Mouse (Mus musculus) neural tube, embryonic 15.5 days (tissue): ENCODE results near the gene Fchsd2. TPM values are rescaled to one million over a fixed set of nuclear protein-coding genes. Genes with fewer than 3 reads are reported as not detected.

Source experiments
- ATAC-seq: fragments of 200-750 bp; cut with Nextera tagmentation; 2 replicates; pipeline ENCODE4 v1.8.0; 2017; ENCODE audit warnings: mild to moderate bottlenecking, moderate TSS enrichment, moderate library complexity; ENCODE audit not compliant: low FRiP score
- H3K27ac ChIP-seq: fragments of 300-500 bp; sonication (generic); replicated peaks from 2 replicates; pipeline ENCODE4 v1.5.1; 2015; ENCODE audit warnings: mild to moderate bottlenecking, inconsistent platforms
- H3K27me3 ChIP-seq: fragments of 300-500 bp; sonication (generic); replicated peaks from 2 replicates; pipeline ENCODE4 v1.6.1; 2015; ENCODE audit warnings: inconsistent platforms
- H3K36me3 ChIP-seq: fragments of 300-500 bp; sonication (generic); 2 replicates; pipeline ENCODE4 v1.6.1; 2015; ENCODE audit warnings: inconsistent platforms
- H3K4me1 ChIP-seq: fragments of 300-500 bp; sonication (generic); 2 replicates; pipeline ENCODE4 v1.6.1; 2015; ENCODE audit warnings: inconsistent platforms
- H3K4me2 ChIP-seq: fragments of 300-500 bp; sonication (generic); 2 replicates; pipeline ENCODE4 v1.6.1; 2015; ENCODE audit warnings: inconsistent platforms, mild to moderate bottlenecking, moderate library complexity
- H3K4me3 ChIP-seq: fragments of 300-500 bp; sonication (generic); replicated peaks from 2 replicates; pipeline ENCODE4 v1.5.1; 2015; ENCODE audit warnings: mild to moderate bottlenecking, inconsistent platforms
- H3K9ac ChIP-seq: fragments of 300-500 bp; sonication (generic); replicated peaks from 2 replicates; pipeline ENCODE4 v1.6.1; 2015; ENCODE audit warnings: mild to moderate bottlenecking, inconsistent platforms
- H3K9me3 ChIP-seq: fragments of 300-500 bp; sonication (generic); replicated peaks from 2 replicates; pipeline ENCODE4 v1.6.1; 2016; ENCODE audit warnings: inconsistent platforms
- WGBS: fragments of 180-500 bp; shearing (Covaris S2); methylation state at CpG from one replicate; pipeline ENCODE4 v1.1.7; 2015; ENCODE audit warnings: mixed read lengths; 5-methylcytosine and 5-hydroxymethylcytosine counted together
- polyA plus RNA-seq: library from polyadenylated mRNA; unstranded; fragments of >200 nt; fragmentation: Nextera tagmentation; extraction: Ambion mirVana; gene quantifications from 2 replicates; pipeline ENCODE4 v1.2.1, GENCODE M21; 2015

The Fchsd2 gene
- polyA plus RNA-seq, 1 experiment from 2014 or later: 39.4 TPM

DNA sequence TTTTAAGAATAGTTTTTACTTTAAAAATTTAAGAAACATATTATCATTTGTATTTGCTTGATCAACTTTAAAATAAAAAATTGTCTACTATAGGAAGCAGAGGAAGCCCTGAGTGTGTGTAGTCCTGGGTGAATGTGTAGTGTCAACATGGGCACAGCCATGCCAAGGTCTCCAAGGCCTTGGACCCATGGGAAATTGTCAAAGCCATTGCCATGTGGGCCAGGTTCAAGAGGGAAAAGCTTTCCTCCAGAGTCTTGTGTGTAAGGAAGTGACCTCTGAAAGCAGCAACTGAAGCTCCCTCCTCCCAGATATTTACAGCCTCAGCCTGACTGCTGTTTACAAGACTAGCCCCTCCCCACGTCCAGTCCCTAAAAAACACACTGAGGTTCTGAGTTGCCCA is 136.7 kb downstream of the Fchsd2 start:
- H3K4me3 ChIP-seq: no peak overlapping the region
- no peak overlapping the region for H3K27ac ChIP-seq
- 48% methylated on average over 1 of the region's 1 CpGs for WGBS
- no peak for ATAC-seq
- no peak overlapping the region for H3K9ac ChIP-seq
- H3K27me3 ChIP-seq: no peaks in the 10 kb centered on the region
- no peaks in the 10 kb centered on the region for H3K36me3 ChIP-seq
- H3K4me2 ChIP-seq: no peak overlapping the region
- no peaks in the 10 kb centered on the region for H3K4me1 ChIP-seq
- H3K9me3 ChIP-seq: no peaks in the 10 kb centered on the region

DNA sequence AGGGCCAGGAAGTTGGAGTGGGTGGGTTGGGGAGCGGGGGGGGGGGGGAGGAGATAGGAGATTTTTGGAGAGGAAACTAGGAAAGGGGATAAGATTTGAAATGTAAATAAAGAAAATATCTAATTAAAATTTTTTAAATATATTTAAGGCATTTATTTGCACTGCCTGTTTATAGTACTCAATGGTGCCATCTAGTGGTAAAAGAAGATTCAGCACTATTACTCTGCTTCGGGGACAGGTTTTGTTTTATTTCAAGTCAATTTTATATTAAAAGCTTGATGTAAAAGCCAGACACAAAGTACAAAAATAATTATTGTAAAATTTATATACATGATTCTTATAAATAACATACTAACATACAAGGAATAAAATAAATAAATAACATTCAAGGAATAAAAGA is 138.8 kb downstream of the Fchsd2 start:
- no peaks in the 10 kb centered on the region for H3K9me3 ChIP-seq
- no peak overlapping the region for H3K4me2 ChIP-seq
- no peak overlapping the region for H3K9ac ChIP-seq
- H3K4me3 ChIP-seq: no peak overlapping the region
- H3K4me1 ChIP-seq: 0 out of 2 replicates have a peak, but pooled peaks cover under 1% of the 10 kb centered on the region
- H3K27ac ChIP-seq: no peak overlapping the region
- 33% methylated on average over 2 of the region's 2 CpGs for WGBS
- no peaks in the 10 kb centered on the region for H3K36me3 ChIP-seq
- ATAC-seq: no peak
- H3K27me3 ChIP-seq: no peaks in the 10 kb centered on the region

DNA sequence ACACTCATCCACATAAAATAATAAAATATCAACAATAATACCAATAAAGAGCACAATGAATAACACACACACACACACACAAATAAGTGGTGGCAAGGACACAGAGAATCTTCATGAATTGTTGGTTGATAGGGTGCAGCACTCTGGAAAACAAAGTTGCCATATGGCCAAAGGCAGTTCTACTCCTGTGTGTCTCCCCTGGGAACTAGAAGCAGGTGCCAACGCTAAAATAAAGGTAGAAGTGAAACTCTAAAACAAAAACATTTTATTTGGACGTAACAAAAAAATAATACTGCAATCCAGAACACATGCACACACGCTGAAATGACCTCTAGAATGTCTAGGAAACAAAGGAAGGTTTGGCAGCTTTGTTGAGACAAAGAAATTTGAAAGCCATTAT is 140.1 kb downstream of the Fchsd2 start:
- no peak overlapping the region for H3K4me2 ChIP-seq
- H3K27me3 ChIP-seq: no peaks in the 10 kb centered on the region
- no peaks in the 10 kb centered on the region for H3K36me3 ChIP-seq
- H3K4me1 ChIP-seq: 0 out of 2 replicates have a peak, but pooled peaks cover 4% of the 10 kb centered on the region
- WGBS: 59% methylated on average over 3 of the region's 3 CpGs
- H3K9ac ChIP-seq: no peak overlapping the region
- 0 out of 2 replicates have a peak overlapping the region, but pooled peaks have one; percentile 23 for H3K27ac ChIP-seq
- ATAC-seq: no peak
- no peak overlapping the region for H3K4me3 ChIP-seq
- H3K9me3 ChIP-seq: no peaks in the 10 kb centered on the region

DNA sequence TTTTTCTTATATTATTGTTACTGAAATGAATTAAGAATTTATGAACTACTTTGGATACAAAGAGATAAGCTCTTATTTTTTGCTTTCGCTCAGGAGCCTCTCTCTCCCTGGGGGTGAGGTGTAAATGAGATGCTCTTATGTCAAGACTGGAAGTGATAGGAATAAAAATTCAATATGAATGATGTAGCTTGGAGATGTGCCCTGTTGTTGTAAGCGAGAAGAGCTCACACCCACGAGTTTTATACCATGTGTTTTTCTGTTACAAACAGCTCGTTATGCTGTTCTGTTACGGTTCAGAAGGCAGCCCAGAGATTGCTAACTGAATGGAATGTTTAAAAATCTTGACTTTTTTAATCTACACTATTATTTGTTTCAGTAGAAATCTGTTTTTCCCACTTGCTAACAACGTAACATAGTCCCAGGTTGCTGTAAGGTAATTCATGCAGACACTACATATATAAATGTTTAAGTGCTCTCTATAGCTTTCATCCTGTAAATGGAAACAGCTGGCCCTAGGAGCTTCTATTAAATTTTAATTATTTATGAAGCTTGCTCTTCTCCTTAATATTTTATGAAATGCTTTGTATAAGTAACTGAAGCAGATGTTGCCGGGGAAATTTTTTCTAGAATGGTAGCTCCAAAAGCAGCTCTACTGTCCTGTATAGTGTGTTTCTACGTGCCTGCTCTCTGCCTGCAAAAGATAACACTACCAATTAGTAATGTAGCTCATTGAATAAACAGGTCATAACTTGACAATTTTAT is 144.2 kb downstream of the Fchsd2 start:
- Histone ChIP-seq H3K4me1 (peaks cover 7% of the 10 kb centered on the region; the same call in 1 of the 2 replicates), H3K27me3 (no peaks in the 10 kb centered on the region), H3K4me2 (no peak overlapping the region), H3K4me3 (no peak overlapping the region), H3K9ac (no peak overlapping the region), H3K27ac (peak overlapping the region; percentile 34), H3K36me3 (0 out of 2 replicates have a peak, but pooled peaks cover 6% of the 10 kb centered on the region), H3K9me3 (no peaks in the 10 kb centered on the region)
- 43% methylated on average over 8 of the region's 8 CpGs for WGBS
- ATAC-seq: peak; percentile 76

DNA sequence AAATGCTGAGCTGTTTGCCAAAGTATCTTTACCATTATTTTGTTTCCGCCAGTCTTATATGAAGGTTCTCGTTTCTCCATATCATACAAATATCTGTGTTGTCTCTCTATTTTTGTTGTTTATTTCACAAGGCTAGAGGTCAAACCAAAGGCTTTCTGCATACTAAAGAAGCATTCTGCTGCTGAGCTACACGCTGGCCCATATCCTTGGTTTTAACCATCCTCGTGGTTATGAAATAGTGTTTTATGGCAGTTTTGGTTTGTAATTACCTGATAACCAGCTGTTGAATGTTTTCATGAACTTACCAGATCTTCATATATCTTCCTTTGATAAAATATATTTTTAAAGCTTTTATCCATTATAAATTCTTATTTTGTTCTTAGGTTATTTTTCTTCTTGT is 156.1 kb downstream of the Fchsd2 start:
- H3K4me3 ChIP-seq: no peak overlapping the region
- ATAC-seq: no peak
- H3K4me1 ChIP-seq: no peaks in the 10 kb centered on the region
- no peaks in the 10 kb centered on the region for H3K9me3 ChIP-seq
- H3K36me3 ChIP-seq: peaks cover 24% of the 10 kb centered on the region
- WGBS: 92% methylated on average over 4 of the region's 4 CpGs
- H3K9ac ChIP-seq: no peak overlapping the region
- H3K4me2 ChIP-seq: no peak overlapping the region
- no peak overlapping the region for H3K27ac ChIP-seq
- no peaks in the 10 kb centered on the region for H3K27me3 ChIP-seq

DNA sequence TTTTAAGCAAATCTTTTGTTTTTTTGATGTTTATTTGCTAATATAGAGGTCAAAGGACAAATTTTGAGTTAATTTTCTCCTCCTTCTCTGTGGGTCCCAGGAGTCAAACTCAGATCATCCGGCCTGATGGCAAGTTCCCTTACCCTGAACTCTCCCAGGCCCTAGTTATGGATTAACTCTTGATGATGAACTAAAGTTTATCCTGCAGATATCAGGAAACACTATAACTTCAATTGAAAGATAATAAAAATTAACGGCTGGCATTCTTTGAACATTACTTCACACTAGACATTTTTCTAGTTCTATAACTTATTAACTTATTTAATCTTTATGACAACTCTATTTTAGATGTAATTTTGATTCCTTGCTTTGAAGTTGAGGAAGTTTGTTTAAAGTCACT is 156.5 kb downstream of the Fchsd2 start:
- WGBS: 88% methylated on average over 2 of the region's 2 CpGs
- no peaks in the 10 kb centered on the region for H3K27me3 ChIP-seq
- H3K27ac ChIP-seq: no peak overlapping the region
- H3K36me3 ChIP-seq: peaks cover 27% of the 10 kb centered on the region
- ATAC-seq: no peak
- H3K9me3 ChIP-seq: no peaks in the 10 kb centered on the region
- no peaks in the 10 kb centered on the region for H3K4me1 ChIP-seq
- H3K9ac ChIP-seq: no peak overlapping the region
- no peak overlapping the region for H3K4me2 ChIP-seq
- H3K4me3 ChIP-seq: no peak overlapping the region

DNA sequence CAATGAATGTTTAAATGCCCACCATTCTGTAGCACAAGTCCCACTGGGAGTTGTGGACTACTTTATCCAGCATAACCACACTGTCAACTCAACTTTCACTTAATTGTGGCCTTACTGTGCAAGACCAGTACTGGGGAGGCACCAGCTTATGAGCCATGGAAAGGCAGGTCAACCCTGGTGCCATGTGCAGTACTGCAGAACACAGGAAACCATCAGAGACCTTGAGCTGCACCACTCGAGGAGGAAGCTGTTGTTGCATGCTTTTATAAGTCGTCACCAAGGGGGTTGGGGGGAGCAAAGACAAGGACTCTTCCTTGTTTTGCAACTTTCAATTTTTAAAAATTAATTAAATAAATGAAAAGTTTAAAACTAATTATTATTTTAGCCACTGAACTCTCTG is 160.4 kb downstream of the Fchsd2 start:
- Histone ChIP-seq H3K27ac (no peak overlapping the region), H3K36me3 (peaks cover 27% of the 10 kb centered on the region), H3K9ac (no peak overlapping the region), H3K4me1 (no peaks in the 10 kb centered on the region), H3K4me3 (no peak overlapping the region), H3K9me3 (no peaks in the 10 kb centered on the region), H3K4me2 (no peak overlapping the region), H3K27me3 (no peaks in the 10 kb centered on the region)
- 86% methylated on average over 2 of the region's 2 CpGs for WGBS
- no peak for ATAC-seq

DNA sequence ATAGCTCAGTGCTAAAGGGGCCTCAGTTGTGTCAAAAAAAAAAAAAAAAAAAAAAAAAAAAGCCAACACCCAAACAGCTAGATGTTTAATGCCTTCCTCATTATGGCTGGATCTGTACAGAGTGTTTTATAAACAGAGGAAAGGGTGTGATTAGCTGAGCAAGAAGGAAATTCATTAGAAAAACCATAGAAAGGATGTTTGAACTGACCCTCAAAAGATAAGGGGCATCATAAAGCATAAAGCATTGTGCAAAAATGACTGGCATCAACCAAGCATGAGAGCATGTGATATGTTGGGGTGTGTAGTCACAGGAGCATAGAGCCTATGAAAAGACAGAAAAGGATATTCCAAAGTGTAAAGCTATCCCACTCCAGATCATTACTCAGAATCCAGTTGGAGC is 165.8 kb downstream of the Fchsd2 start:
- no peaks in the 10 kb centered on the region for H3K27me3 ChIP-seq
- ATAC-seq: no peak
- no peak overlapping the region for H3K4me3 ChIP-seq
- H3K9ac ChIP-seq: no peak overlapping the region
- no peaks in the 10 kb centered on the region for H3K9me3 ChIP-seq
- no peak overlapping the region for H3K4me2 ChIP-seq
- H3K36me3 ChIP-seq: peaks cover 37% of the 10 kb centered on the region
- H3K27ac ChIP-seq: no peak overlapping the region
- H3K4me1 ChIP-seq: no peaks in the 10 kb centered on the region

DNA sequence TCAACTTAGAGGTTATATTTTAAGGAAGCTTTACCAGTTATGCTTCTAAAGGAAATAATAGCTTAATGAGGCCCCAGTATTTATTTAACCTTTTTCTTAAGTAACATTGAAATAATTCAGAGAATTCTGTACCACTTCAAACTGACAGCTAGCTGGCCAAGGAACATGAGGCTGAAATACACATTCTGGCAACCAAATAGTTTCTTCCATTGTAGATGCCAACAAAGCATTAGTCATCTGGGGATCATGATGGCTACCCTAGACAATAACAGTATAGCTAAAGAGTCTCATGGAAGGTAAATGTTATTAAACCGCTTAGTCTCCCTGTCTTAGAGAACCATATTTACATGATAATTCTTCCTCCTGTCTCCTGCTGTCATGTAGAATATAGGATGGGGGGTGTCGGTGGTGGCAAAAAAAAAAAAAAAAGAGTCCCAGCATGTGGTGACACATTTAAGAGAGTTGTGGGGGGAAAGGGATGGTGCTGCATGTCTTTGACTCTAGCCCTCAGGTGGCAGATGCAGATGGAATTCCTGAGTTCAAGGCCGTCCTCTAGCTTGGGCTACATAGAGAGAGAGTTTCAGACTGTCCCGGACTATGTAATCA is 169.4 kb downstream of the Fchsd2 start:
- Histone ChIP-seq H3K36me3 (peaks cover 26% of the 10 kb centered on the region), H3K9me3 (no peaks in the 10 kb centered on the region), H3K27me3 (no peaks in the 10 kb centered on the region), H3K4me1 (no peaks in the 10 kb centered on the region), H3K9ac (no peak overlapping the region), H3K27ac (no peak overlapping the region), H3K4me3 (no peak overlapping the region), H3K4me2 (no peak overlapping the region)
- no peak for ATAC-seq
- 68% methylated on average over 4 of the region's 4 CpGs for WGBS

DNA sequence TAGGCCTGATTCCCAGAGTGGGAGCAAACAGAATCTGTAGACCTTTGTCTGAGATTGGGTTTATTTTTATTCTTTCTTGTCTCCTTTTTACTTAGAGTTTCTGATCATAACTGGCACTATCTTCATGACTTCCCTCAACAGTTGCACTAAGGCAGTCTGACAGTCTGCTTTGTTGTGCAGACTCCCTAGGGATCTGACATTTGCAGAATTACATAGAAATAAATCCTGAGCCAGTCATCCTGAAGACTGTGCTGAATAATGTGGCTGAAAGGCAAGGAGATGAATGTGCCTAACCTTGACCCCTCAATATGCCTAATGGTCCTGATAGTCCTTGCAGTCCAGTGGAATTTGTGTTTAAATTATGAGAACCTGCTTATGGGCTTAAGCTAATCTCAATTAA is 170.8 kb downstream of the Fchsd2 start:
- Histone ChIP-seq H3K4me3 (no peak overlapping the region), H3K4me2 (no peak overlapping the region), H3K4me1 (no peaks in the 10 kb centered on the region), H3K36me3 (peaks cover 26% of the 10 kb centered on the region), H3K27me3 (no peaks in the 10 kb centered on the region), H3K9ac (no peak overlapping the region), H3K9me3 (no peaks in the 10 kb centered on the region), H3K27ac (no peak overlapping the region)
- ATAC-seq: no peak

DNA sequence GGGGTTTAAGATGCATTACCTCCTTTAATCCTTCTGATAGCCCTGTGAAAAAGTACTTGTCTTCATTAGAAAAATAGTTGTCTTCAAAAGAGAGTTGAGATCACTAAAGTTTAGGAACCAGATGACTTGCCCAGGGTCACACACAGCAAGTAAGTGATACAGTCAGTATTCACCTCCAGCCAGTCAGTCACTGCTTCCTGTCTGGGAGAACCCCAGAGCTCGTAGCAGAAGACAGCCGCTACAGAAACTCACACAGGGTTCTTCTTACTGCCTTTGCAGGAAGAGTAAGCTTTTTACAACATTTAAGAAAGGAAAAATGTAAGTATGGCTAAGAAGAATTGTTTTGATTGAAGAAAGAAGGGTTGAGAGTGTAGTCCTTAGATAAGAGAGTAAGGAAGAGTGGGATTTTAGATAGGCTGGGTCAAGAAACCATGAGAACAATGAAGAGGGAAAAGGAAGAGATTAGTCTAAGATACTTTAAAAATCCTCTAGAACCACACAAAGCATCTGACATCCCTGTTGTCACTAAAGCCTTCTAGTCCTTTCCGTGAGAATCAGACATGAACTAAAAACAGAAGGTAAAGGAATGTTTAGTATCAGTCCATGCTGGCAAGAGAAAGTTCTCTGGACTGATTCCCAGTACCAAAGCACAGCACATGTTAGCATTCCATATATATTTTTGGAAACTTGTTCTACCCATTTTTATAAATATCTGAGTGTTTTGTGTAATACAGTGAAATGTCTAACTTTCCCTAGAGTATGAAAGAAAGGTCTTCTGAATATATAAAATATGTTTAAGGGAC is 175.0 kb downstream of the Fchsd2 start:
- H3K4me3 ChIP-seq: no peak overlapping the region
- H3K9ac ChIP-seq: no peak overlapping the region
- ATAC-seq: no peak
- H3K36me3 ChIP-seq: peaks cover 8% of the 10 kb centered on the region
- H3K9me3 ChIP-seq: no peaks in the 10 kb centered on the region
- H3K4me2 ChIP-seq: no peak overlapping the region
- no peak overlapping the region for H3K27ac ChIP-seq
- H3K4me1 ChIP-seq: no peaks in the 10 kb centered on the region
- WGBS: 85% methylated on average over 3 of the region's 3 CpGs
- H3K27me3 ChIP-seq: no peaks in the 10 kb centered on the region

DNA sequence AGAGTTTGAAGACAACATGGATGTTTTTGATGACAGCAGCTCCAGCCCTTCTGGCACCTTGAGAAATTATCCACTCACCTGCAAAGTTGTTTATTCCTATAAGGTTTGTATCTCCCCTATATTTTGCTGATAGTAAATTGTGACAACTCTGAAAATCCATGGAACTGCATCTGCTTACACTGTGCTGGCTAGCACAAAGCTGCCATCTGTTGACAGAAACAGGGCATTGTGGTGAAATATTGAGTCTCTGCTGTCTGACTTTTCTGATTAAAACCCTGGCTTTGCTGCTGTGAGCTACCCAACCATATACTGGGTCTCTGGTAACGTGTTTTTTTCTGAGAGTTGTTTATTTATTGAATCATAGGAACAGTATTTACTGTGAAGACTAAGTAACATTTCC is 178.9 kb downstream of the Fchsd2 start:
- Histone ChIP-seq H3K9ac (no peak overlapping the region), H3K36me3 (peaks cover 36% of the 10 kb centered on the region), H3K4me2 (no peak overlapping the region), H3K4me3 (no peak overlapping the region), H3K27me3 (no peaks in the 10 kb centered on the region), H3K4me1 (no peaks in the 10 kb centered on the region), H3K9me3 (no peaks in the 10 kb centered on the region), H3K27ac (no peak overlapping the region)
- 64% methylated on average over 1 of the region's 1 CpGs for WGBS
- no peak for ATAC-seq
